In genomic region chr4:129223421-129224281, GRCm38 (mm10) we compare ENCODE assay signal across 9 mouse cellular contexts. TPM values are rescaled to one million over a fixed set of nuclear protein-coding genes. Genes with fewer than 3 reads are reported as not detected.
A peak's percentile ranks its signal among the peaks of the same experiment; 100 is the strongest.
DNase-seq lines count a peak whose midpoint lies in the region; ATAC-seq and TF ChIP-seq lines count a peak whose summit lies in the region.
"Had no signal": no experiment of that assay in that cellular context is flagged by ENCODE, and none has a peak within 500 bp of the region (broad histone marks: within the 10 kb centered on the region; RNA-seq: fewer than 3 reads in every experiment).

No protein-coding gene starts in this region.

- H3K9me3 ChIP-seq in heart, postnatal 0 days (replicated peaks; ENCODE audit: control insufficient read depth, low read length), result no peaks in the 10 kb centered on the region
- H3K9me3 ChIP-seq in hindbrain, embryonic 12.5 days (replicated peaks), result no peaks in the 10 kb centered on the region
- no peaks in the 10 kb centered on the region for H3K9me3 ChIP-seq in midbrain, embryonic 14.5 days (ENCODE audit: control insufficient read depth, low read length)

- no peak for DNase-seq in heart, postnatal 0 days (ENCODE audit: low spot score)
- DNase-seq in heart, adult 2 months, result no peak
- DNase-seq in embryo, embryonic 10.5 days (ENCODE audit: low spot score), result peak; percentile 62
- peak; percentile 62 for DNase-seq in midbrain, embryonic 14.5 days
- DNase-seq in adrenal gland, postnatal 4 days (ENCODE audit: low spot score in 2 of 2), result no peak
- no peak for DNase-seq in yolk sac, embryonic 10.5 days (ENCODE audit: low spot score)
- no peak for DNase-seq in urinary bladder, postnatal 4 days (ENCODE audit: low spot score in 2 of 2)

- peak overlapping the region; percentile 10; the same call in 1 of the 2 replicates for H3K9ac ChIP-seq in heart, postnatal 0 days (replicated peaks; ENCODE audit: low read depth, low read length)
- no peak overlapping the region for H3K9ac ChIP-seq in heart, adult 2 months (ENCODE audit: low read depth, low read length)
- H3K9ac ChIP-seq in hindbrain, embryonic 12.5 days, result peak overlapping the region; percentile 64
- H3K9ac ChIP-seq in midbrain, embryonic 14.5 days (replicated peaks; ENCODE audit: low read length), result peak overlapping the region; percentile 40

- peak overlapping the region; percentile 35 for H3K4me3 ChIP-seq in heart, postnatal 0 days (ENCODE audit: low read depth, low read length)
- no peak overlapping the region for H3K4me3 ChIP-seq in heart, adult 2 months
- peak overlapping the region; percentile 21 for H3K4me3 ChIP-seq in hindbrain, embryonic 12.5 days
- peak overlapping the region; percentile 25 for H3K4me3 ChIP-seq in midbrain, embryonic 14.5 days (replicated peaks; ENCODE audit: low read depth, low read length)

- peak overlapping the region; percentile 67 for H3K4me2 ChIP-seq in heart, postnatal 0 days (ENCODE audit: low read depth, low read length)
- peak overlapping the region; percentile 56 for H3K4me2 ChIP-seq in hindbrain, embryonic 12.5 days (replicated peaks)
- H3K4me2 ChIP-seq in midbrain, embryonic 14.5 days (ENCODE audit: low read length), result peak overlapping the region; percentile 53

- WGBS in heart, postnatal 0 days, result 30% methylated on average over 55 of the region's 55 CpGs
- 55% methylated on average over 55 of the region's 55 CpGs for WGBS in heart, adult 2 months
- 21% methylated on average over 55 of the region's 55 CpGs for WGBS in hindbrain, embryonic 12.5 days
- WGBS in midbrain, embryonic 14.5 days, result 17% methylated on average over 55 of the region's 55 CpGs

- H3K27me3 ChIP-seq in heart, postnatal 0 days (ENCODE audit: control insufficient read depth, insufficient read depth, low read length), result peaks cover 57% of the 10 kb centered on the region
- H3K27me3 ChIP-seq in heart, adult 2 months (ENCODE audit: control insufficient read depth, insufficient read depth, low read length), result peaks cover 6% of the 10 kb centered on the region
- peaks cover 30% of the 10 kb centered on the region for H3K27me3 ChIP-seq in hindbrain, embryonic 12.5 days
- H3K27me3 ChIP-seq in midbrain, embryonic 14.5 days (ENCODE audit: control insufficient read depth, insufficient read depth, low read length), result no peaks in the 10 kb centered on the region; the same call in 1 of the 2 replicates
- H3K27me3 ChIP-seq: Patski had no signal

- no peak for TF ChIP-seq POLR2A in heart, adult 2 months (IDR thresholded peaks at IDR 0.05; ENCODE audit: insufficient read depth, low read depth, low read length)

- TF ChIP-seq CTCF in heart, postnatal 0 days (IDR thresholded peaks at IDR 0.05; ENCODE audit: low read depth), result no peak
- no peak for TF ChIP-seq CTCF in heart, adult 2 months (IDR thresholded peaks at IDR 0.05)

- peaks cover 17% of the 10 kb centered on the region for H3K36me3 ChIP-seq in heart, postnatal 0 days (replicated peaks; ENCODE audit: control insufficient read depth, insufficient read depth, low read length)
- no peaks in the 10 kb centered on the region for H3K36me3 ChIP-seq in heart, adult 2 months (ENCODE audit: control insufficient read depth, insufficient read depth, low read length)
- peaks cover 59% of the 10 kb centered on the region for H3K36me3 ChIP-seq in hindbrain, embryonic 12.5 days
- H3K36me3 ChIP-seq in midbrain, embryonic 14.5 days (ENCODE audit: control insufficient read depth, insufficient read depth, low read length), result peaks cover 60% of the 10 kb centered on the region

- H3K27ac ChIP-seq in heart, postnatal 0 days (ENCODE audit: low read depth), result no peak overlapping the region
- no peak overlapping the region for H3K27ac ChIP-seq in heart, adult 2 months
- H3K27ac ChIP-seq in hindbrain, embryonic 12.5 days, result peak overlapping the region; percentile 67
- H3K27ac ChIP-seq in midbrain, embryonic 14.5 days (replicated peaks; ENCODE audit: low read depth, low read length), result peak overlapping the region; percentile 41; the same call in 1 of the 2 replicates

- H3K79me2 ChIP-seq in heart, adult 2 months (replicated peaks; ENCODE audit: control insufficient read depth, insufficient read depth, low read length), result no peaks in the 10 kb centered on the region

- no peak for ATAC-seq in heart, postnatal 0 days (ENCODE audit: insufficient read depth, low read depth)
- peak; percentile 52 for ATAC-seq in hindbrain, embryonic 12.5 days (ENCODE audit: low FRiP score)
- 0 out of 2 replicates have a peak, but pooled peaks have one; percentile 19 for ATAC-seq in midbrain, embryonic 14.5 days (ENCODE audit: low FRiP score, low TSS enrichment)
- ATAC-seq: Patski had no signal

- peaks cover 7% of the 10 kb centered on the region for H3K4me1 ChIP-seq in heart, postnatal 0 days (ENCODE audit: control insufficient read depth, insufficient read depth)
- no peaks in the 10 kb centered on the region for H3K4me1 ChIP-seq in heart, adult 2 months (ENCODE audit: control insufficient read depth, insufficient read depth, low read length)
- H3K4me1 ChIP-seq in hindbrain, embryonic 12.5 days, result peaks cover 49% of the 10 kb centered on the region
- peaks cover 36% of the 10 kb centered on the region for H3K4me1 ChIP-seq in midbrain, embryonic 14.5 days (ENCODE audit: control insufficient read depth, insufficient read depth, low read length)

- intact Hi-C loops in heart, adult 2 months (cut with DNase I), result no loop called here

- TF ChIP-seq EP300 in heart, postnatal 0 days (IDR thresholded peaks at IDR 0.05; ENCODE audit: low read depth), result no peak
- TF ChIP-seq EP300 in heart, adult 2 months (IDR thresholded peaks at IDR 0.05; ENCODE audit: insufficient read depth, low read depth, low read length), result no peak

RNA-seq across cellular contexts. Expression of gene Yars, which starts 34.1 kb away (rescaled TPM):
- 24.7 and 27.3 TPM in 2 replicates for total RNA-seq in heart, postnatal 0 days (2014; rRNA removed; ENCODE audit: low replicate concordance)
- polyA plus RNA-seq in heart, postnatal 0 days (2015; fragmentation: Nextera tagmentation; extraction: Ambion mirVana), result 30.8 and 31.5 TPM in 2 replicates
- 10 to 100 TPM; 26.3 to 29.7 TPM for total RNA-seq in heart, adult 2 months (2021)
- polyA plus RNA-seq in heart, adult 2 months (2012; rRNA removed), result 10.4 and 18.4 TPM in 2 replicates
- polyA plus RNA-seq in hindbrain, embryonic 12.5 days (2016; fragmentation: Nextera tagmentation; extraction: Ambion mirVana), result 98.1 and 104 TPM in 2 replicates
- polyA plus RNA-seq in midbrain, embryonic 14.5 days (2014; fragmentation: Nextera tagmentation; extraction: Ambion mirVana), result 116 and 122 TPM in 2 replicates
- total RNA-seq in adrenal gland, postnatal 4 days (2021), result 10 to 100 TPM; 79.5 to 80.4 TPM

RNA-seq across cellular contexts. Expression of gene S100pbp, which starts 34.1 kb away (rescaled TPM):
- 16.0 and 24.5 TPM in 2 replicates for total RNA-seq in heart, postnatal 0 days (2014; rRNA removed; ENCODE audit: low replicate concordance)
- 5.9 and 6.9 TPM in 2 replicates for polyA plus RNA-seq in heart, postnatal 0 days (2015; fragmentation: Nextera tagmentation; extraction: Ambion mirVana)
- total RNA-seq in heart, adult 2 months (2021), result 10 to 100 TPM; 10.2 to 14.2 TPM
- 6.6 and 13.3 TPM in 2 replicates for polyA plus RNA-seq in heart, adult 2 months (2012; rRNA removed)
- 23.2 and 26.7 TPM in 2 replicates for polyA plus RNA-seq in hindbrain, embryonic 12.5 days (2016; fragmentation: Nextera tagmentation; extraction: Ambion mirVana)
- 18.2 and 23.7 TPM in 2 replicates for polyA plus RNA-seq in midbrain, embryonic 14.5 days (2014; fragmentation: Nextera tagmentation; extraction: Ambion mirVana)
- total RNA-seq in adrenal gland, postnatal 4 days (2021), result 10 to 100 TPM; 42.7 to 44.7 TPM

RNA-seq across cellular contexts. Expression of gene C77080, which starts 37.6 kb away (rescaled TPM):
- total RNA-seq in heart, postnatal 0 days (2014; rRNA removed; ENCODE audit: low replicate concordance), result 7.8 and 9.0 TPM in 2 replicates
- 0.77 and 0.78 TPM in 2 replicates for polyA plus RNA-seq in heart, postnatal 0 days (2015; fragmentation: Nextera tagmentation; extraction: Ambion mirVana)
- 1 to 10 TPM; 3.2 to 3.7 TPM for total RNA-seq in heart, adult 2 months (2021)
- polyA plus RNA-seq in heart, adult 2 months (2012; rRNA removed), result 3.8 and 4.4 TPM in 2 replicates
- polyA plus RNA-seq in hindbrain, embryonic 12.5 days (2016; fragmentation: Nextera tagmentation; extraction: Ambion mirVana), result 6.0 and 6.4 TPM in 2 replicates
- 7.0 and 8.4 TPM in 2 replicates for polyA plus RNA-seq in midbrain, embryonic 14.5 days (2014; fragmentation: Nextera tagmentation; extraction: Ambion mirVana)
- total RNA-seq in adrenal gland, postnatal 4 days (2021), result 10 to 100 TPM; 15.7 to 21.0 TPM

Comparison
In these comparisons a context has a peak if more than half of its experiments do, and no peak if none do; other contexts are left out.
1. DNase-seq: peak in embryo, embryonic 10.5 days (single experiment) and midbrain, embryonic 14.5 days (single experiment); none in heart, postnatal 0 days (single experiment), heart, adult 2 months (0 of 2), adrenal gland, postnatal 4 days (0 of 2), yolk sac, embryonic 10.5 days (single experiment) and urinary bladder, postnatal 4 days (0 of 2).
2. H3K27ac ChIP-seq: peak in hindbrain, embryonic 12.5 days (single experiment) and midbrain, embryonic 14.5 days (single experiment); none in heart, postnatal 0 days (single experiment) and heart, adult 2 months (single experiment).
3. Peak in every context shown above with its lines, with median percentiles within 50 percentile points of each other: H3K4me2 ChIP-seq.